Mouse (Mus musculus) cerebellum, postnatal 10 days (tissue): ENCODE measurements around the gene Pigk.
A peak's percentile ranks its signal among the peaks of the same experiment; 100 is the strongest.
"Not testable (repeated sequence)": the region's sequence is repeated elsewhere in the genome, so short reads cannot be mapped to it uniquely, and the experiment has no call there.

Source experiments
- DNase-seq, 2 experiments: peaks; one replicate each; pipeline ENCODE4 v3.0.0; 2021; ENCODE audit warnings: mixed read lengths in 2 of 2

Gene Pigk

GRCm38 (mm10) chr3:152713991-152714902 is at the start of gene Pigk:
TSS of gene Pigk (plus strand) at chr3:152714100.
- DNase-seq, result peak; percentile 95 to 96

- peak; percentile 29 to 36 for DNase-seq
These were observed 46.9 kb upstream of the Pigk start for GRCm38 (mm10) chr3:152666991-152667355.

DNA sequence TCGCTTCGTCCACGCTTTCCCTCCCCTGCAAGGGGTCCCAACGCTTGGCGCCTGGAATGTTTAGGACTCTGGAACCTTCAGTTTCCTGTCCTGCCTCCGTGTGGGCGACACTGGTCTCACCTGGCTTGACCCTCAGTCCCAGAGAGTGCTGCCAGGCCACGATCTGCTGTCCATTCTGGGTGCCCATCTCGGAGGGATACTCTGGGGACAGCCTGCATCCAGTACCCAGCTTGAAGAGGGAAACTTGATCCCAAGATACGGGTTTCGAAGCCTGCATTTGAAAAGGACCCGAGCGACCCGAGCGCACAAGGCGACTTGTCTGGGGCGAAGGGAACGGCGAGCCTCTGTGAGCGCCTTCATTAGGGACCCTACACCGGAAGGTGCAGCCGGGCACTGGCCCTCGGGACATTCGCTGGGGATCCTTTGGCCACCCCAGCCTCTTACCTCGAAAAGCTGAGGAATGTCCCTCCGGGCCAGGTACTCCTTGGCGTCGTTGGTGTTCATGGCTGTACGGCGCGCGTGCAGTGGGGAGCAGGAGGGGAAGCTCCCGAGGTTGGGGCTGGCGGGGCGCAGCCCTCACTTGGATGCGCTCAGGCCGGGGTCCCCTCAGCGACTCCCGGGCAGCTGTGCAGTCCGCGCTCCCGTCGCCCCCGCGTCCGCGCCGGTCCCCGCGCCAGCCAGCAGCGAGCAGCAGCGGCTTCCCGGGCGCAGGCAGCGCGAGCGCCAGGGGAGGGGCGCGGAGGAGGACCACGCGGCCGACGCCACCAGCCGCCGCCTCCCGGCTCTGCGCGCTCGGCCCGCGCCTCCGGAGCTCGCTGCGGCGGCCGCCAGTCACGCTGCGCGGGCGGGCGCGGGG is 46.3 kb upstream of the Pigk start:
- peak; percentile 40 to 58 for DNase-seq

GRCm38 (mm10) chr3:152668239-152668638 is 45.7 kb upstream of the Pigk start, which contains the start of gene Ak5:
TSS of gene Ak5 (minus strand) at chr3:152668360.
- DNase-seq, result no peak

GRCm38 (mm10) chr3:152668793-152669192 is 45.1 kb upstream of the Pigk start:
- no peak for DNase-seq

DNA sequence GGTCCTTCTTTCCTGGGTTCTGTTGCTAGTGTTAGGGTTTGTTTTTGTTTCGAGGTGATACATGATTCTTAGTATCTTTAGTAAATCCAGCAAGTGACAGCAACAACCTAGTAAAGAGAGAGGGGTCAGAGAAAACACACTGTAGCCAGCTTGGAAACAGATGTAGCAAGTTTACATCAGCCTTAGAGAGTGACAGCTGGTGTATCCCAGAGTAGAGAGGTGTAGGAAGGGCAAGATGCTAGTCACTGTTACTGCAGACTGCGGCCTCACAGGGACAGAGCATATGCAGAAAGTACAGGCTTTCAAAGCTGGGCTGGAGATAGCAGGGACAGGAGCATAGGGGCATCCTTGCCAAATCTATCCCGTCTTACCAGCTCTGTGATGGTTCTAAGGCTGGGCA is 44.1 kb upstream of the Pigk start:
- DNase-seq, result no peak

- DNase-seq, result no peak
These were observed 39.2 kb upstream of the Pigk start for GRCm38 (mm10) chr3:152674663-152675062.

DNA sequence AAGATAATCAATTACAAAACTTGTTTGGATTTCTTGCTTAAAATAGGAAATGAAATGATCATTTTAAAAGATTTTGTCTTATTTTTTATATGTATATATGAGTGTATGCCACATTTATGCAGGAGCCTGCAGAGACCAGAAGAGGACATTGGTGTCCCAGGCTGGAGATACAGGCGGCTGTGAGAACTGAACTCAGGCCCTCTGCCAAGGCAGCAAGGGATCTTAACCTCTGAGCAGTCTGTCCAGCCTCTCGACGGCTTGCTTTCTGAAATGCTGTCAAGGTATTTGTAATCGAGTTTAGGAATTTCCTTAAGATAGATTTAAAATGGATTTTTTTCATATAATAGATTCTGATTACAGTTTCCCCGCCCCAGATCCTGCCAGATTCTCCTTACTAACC is 25.4 kb upstream of the Pigk start:
- no peak for DNase-seq

DNA sequence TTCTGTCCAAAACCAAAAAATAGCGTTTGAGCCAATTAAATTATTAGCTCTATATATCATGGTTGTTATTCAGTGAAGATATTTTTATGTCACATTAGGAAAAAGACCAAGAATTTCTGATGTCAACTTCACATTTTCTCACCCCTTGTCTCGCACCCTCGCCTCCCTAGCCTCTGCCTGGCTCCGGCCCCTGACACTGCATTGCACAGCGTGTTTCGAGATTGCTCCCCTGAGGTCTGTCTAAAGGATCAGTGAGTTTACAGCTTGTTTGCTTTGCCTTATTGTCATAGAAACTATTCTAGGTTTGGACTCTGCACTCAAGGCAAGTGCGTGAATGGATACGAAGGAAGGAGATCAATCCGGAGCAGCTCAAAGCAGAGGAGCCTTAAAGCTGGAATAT is 24.8 kb upstream of the Pigk start:
- no peak for DNase-seq

DNA sequence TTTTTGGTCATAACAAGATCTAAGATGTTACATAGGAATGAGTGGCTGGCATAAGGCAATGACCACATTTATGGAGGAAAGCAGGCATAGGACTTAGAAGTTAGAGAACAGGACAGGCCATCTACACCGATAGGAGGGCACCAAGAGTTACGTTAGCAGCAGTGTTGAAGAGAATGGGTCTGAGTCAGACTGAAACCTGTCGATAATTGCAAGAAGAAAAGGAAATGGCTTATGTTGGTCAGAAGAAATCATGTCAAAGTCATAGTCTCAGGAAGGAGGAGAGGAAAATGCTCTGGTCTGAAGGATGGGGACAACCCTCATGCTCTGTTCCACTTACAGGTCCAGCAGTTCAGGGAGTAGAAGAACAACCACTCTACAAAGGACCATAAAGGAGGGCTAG is 18.9 kb upstream of the Pigk start:
- DNase-seq, result no peak

GRCm38 (mm10) chr3:152698017-152698416 is 15.9 kb upstream of the Pigk start:
- DNase-seq, result no peak

DNA sequence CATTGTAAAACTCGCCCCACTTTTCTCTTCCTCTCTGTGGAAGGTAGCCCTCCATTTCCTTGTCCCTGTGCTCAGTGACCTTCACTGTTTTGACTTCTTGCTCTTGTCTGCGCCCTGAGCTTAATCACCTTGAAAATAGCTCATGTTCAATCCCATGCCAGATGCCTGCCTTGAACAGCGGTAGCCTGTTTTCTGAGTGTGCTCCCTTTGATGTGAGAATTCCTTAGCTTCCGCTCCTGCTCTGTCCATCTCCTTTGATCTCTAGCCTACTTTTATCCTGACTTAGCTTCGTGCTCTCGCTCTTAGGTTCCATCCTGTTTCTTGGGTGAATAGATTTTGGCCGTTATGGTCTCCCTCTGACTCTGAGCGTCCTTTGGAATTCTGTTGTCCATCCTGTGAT is 14.6 kb upstream of the Pigk start:
- DNase-seq, result no peak

DNA sequence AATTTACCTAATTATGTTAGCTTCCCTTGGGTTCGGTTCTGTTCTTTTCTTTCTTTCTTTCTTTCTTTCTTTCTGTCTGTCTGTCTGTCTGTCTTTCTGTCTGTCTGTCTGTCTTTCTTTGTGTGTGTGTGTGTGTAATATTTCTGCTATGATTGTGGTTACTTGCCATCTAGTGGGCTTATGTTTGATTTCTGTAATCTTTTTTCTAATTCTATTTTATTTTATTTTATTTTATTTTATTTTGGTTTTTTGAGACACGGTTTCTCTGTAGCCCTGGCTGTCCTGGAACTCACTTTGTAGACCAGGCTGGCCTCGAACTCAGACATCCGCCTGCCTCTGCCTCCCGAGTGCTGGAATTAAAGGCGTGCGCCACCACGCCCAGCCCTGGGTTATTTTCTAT is 12.4 kb upstream of the Pigk start:
- not testable (repeated sequence) for DNase-seq

DNA sequence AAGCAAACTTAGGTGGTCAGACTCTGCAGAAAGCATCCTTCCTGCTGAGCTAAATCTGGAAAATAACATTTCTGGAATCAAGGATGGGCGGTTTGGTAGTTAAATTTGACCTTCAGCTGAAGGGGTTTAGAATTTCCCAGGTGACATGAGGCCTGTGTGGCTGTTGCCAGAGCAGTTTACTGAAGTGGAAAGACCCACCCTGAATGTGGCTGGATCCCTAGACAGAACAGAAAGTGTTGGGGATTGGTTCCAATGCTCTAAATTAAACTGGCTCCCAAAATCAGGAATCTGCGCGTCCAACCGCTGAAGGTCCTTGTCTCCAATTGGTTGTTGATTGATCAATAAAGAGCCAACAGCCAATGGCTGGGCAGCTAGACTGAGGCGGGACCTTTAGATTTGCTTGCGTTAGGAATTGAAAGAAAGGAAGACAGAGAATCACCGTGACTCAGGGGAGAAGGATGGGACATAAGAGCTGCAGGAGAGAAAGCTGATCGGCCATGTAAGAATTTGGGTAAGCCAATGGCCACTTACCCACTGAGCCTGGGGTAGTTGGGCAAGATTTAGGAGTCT is 11.5 kb upstream of the Pigk start:
- DNase-seq, result no peak

GRCm38 (mm10) chr3:152705826-152706225 is 8.1 kb upstream of the Pigk start:
- no peak for DNase-seq

- DNase-seq, result no peak
These were observed 7.0 kb upstream of the Pigk start for GRCm38 (mm10) chr3:152706901-152707300.

GRCm38 (mm10) chr3:152707321-152707823 is 6.5 kb upstream of the Pigk start:
- no peak for DNase-seq

DNA sequence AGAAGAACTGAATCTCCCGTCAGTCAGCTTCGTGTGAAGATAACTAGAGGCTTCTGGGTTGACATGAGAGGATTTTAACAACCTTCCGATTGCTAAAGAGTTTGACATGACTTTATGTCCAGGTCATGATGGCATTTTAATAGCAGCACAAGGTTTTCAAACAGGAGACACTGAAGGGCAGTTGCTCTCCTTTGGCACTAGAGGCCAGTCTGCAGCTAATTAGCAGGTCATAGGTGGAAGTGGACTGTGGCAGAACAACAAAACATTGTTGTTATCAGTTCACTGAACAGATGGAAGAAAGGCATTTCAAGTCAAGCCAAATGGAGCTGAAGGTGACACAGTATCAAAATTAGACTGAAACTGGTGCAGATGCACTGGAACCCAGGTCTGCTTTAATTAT is 4.0 kb upstream of the Pigk start:
- peak in 1 of 2 experiments; percentile 23 for DNase-seq

DNA sequence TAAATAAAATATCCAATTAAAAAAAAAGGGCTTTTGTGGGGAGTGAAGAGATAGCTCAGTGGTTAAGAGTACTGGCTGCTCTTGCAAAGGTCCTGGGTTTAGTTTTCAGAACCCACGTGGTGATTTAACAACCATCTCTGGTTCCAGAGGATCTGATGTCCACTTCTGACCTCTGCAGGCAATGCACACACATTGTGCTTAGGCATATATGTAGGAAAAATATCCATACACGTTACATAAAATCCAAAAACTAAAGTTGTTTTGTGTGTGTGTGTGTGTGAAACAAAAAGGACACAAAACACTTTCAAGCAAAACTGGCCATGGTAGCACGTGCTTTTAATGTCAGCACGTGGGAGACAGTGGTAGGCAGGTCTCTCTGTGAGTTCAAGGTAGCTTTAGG is 943 bp upstream of the Pigk start:
- DNase-seq, result no peak

GRCm38 (mm10) chr3:152721301-152721700 is 7.4 kb downstream of the Pigk start:
- DNase-seq, result no peak

DNA sequence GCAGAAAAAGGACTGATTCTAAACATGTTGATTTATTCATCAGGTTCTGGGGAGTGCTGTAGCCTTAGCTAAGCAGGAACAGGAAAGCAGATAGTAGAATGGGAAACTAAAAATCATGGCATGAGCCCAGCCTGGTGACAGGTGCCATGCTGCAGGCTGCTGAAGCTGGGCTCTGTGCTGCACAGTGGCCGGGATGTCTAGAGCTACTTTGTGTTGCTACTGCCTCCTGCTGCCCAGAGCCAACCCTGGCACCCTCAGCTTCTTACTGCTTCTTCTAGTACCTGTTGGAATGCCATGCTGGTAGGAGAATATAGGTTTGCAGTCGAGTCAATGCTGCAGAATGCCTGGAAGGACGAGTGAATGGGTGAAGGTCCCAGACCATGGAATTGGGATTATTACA is 8.9 kb downstream of the Pigk start:
- DNase-seq, result peak; percentile 31 to 41

- no peak for DNase-seq
These were observed 10.5 kb downstream of the Pigk start for GRCm38 (mm10) chr3:152724446-152724845.

DNA sequence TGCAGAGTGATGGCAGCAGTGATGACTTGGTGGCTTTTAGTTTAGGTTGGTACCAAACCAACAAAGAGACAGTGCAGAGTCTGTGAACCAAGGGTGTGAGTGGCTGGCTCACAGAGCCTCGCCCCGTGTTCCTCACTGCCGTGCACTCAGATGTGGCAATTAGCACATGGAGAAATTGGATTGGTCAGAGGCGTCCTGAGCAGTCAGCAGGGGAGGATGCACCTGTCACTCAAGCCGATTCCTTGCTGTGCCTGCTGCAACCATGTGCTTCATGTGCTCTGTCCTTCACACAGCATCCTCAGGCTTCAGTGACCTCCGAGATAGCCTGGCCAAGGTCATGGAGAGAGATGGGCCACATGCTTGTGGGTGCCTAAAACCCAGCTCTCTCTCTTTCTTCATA is 14.3 kb downstream of the Pigk start:
- no peak for DNase-seq
